Mouse (Mus musculus) C2C12 (cell line): ENCODE measurements around the gene Ube2j2.

ENCODE experiments used
- CEBPB ChIP-seq: IDR thresholded peaks from one replicate; pipeline ENCODE4 v1.6.1; 2011; ENCODE audit warnings: low read depth, mild to moderate bottlenecking, control low read depth, moderate library complexity
- CTCF ChIP-seq: IDR thresholded peaks from one replicate; pipeline ENCODE4 v1.5.1; 2011; ENCODE audit not compliant: control insufficient read depth, insufficient read depth, insufficient read length
- FOSL1 ChIP-seq: IDR thresholded peaks from one replicate; pipeline ENCODE4 v1.8.0; 2011; ENCODE audit warnings: mild to moderate bottlenecking, low read length; ENCODE audit not compliant: poor library complexity, insufficient read depth, severe bottlenecking
- MAX ChIP-seq: IDR thresholded peaks from one replicate; pipeline ENCODE4 v1.6.1; 2011; ENCODE audit warnings: mild to moderate bottlenecking, control low read depth
- MYOD1 ChIP-seq: IDR thresholded peaks from one replicate; pipeline ENCODE4 v1.6.1; 2011; ENCODE audit warnings: low read depth; ENCODE audit not compliant: control insufficient read depth, insufficient read length
- MYOG ChIP-seq: IDR thresholded peaks from one replicate; pipeline ENCODE4 v1.6.1; 2011; ENCODE audit not compliant: control insufficient read depth, insufficient read length; ENCODE audit errors: extremely low read depth
- USF1 ChIP-seq: IDR thresholded peaks from one replicate; pipeline ENCODE4 v1.6.1; 2011; ENCODE audit warnings: low read depth, mild to moderate bottlenecking, control low read depth, moderate library complexity

DNA sequence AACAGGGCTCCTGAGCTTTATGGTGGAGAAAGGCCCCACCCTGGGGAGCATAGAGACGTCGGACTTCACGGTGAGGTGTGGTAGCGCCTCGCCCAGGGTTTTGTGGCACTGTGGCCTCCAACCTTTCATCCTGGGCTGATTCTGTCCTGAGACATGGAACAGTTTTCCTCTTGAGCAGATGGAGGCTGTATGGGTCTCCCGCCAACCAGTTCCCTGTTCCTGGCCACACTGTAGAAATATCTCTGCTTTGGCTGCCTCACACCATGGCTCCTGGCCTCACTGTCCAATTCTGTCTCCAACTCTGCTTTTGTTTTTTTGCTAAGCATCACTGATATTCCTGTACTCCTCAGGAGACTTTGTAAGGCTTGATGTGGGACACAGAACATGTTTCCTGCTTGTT, 11.9 kb downstream of the Ube2j2 start:
- TF ChIP-seq MAX (no peak), CTCF (no peak), USF1 (no peak), CEBPB (no peak), MYOG (no peak), MYOD1 (no peak), FOSL1 (no peak)
